ENCODE assay signal across 8 mouse cellular contexts in the genomic region with DNA sequence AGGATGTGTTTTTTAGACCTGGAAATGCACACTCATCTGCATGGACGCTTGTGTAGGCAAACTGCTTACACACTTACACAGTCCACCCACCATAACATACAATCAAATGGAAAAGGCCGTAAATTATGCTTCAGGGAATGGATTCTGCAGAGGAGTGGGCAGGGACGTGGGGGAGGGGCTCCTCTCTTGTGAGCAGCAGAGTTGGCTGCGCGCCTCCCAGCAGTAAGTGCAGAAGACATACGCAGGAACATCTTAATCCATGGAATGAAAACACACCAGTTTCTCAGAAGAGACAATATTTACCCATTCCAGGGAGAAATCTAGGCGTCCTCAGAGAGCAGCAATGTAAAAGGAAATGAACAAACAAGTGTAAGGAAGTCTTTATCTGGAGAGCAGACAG.
DNase-seq lines count a peak whose midpoint lies in the region; ATAC-seq lines count a peak whose summit lies in the region.

No protein-coding gene starts in this region.

- peaks cover 37% of the 10 kb centered on the region for H3K36me3 ChIP-seq in embryonic facial prominence, embryonic 14.5 days (ENCODE audit: control insufficient read depth, insufficient read depth, low read length)
- 0 out of 2 replicates have a peak, but pooled peaks cover 4% of the 10 kb centered on the region for H3K36me3 ChIP-seq in intestine, embryonic 16.5 days (ENCODE audit: control insufficient read depth, insufficient read depth, low read length)
- peaks cover 6% of the 10 kb centered on the region; the same call in 1 of the 2 replicates for H3K36me3 ChIP-seq in neural tube, embryonic 15.5 days
- peaks cover 9% of the 10 kb centered on the region for H3K36me3 ChIP-seq in forebrain, embryonic 13.5 days (ENCODE audit: poor library complexity, severe bottlenecking)

- DNase-seq in layer of hippocampus, adult 11-12 months (ENCODE audit: low spot score), result peak; percentile 24
- DNase-seq in layer of hippocampus, adult 9-10 months (ENCODE audit: low spot score), result no peak
- peak; percentile 85 for DNase-seq in embryonic facial prominence, embryonic 14.5 days (ENCODE audit: low spot score)
- no peak for DNase-seq in spleen, adult 18-20 months
- no peak for DNase-seq in adrenal gland, adult 8-10 months

- H3K27ac ChIP-seq in embryonic facial prominence, embryonic 14.5 days (replicated peaks; ENCODE audit: low read depth, low read length), result peak overlapping the region; percentile 59; the same call in 1 of the 2 replicates
- H3K27ac ChIP-seq in intestine, embryonic 16.5 days (ENCODE audit: low read length), result no peak overlapping the region; the same call in 1 of the 2 replicates
- H3K27ac ChIP-seq in neural tube, embryonic 15.5 days (replicated peaks), result 0 out of 2 replicates have a peak overlapping the region, but pooled peaks have one; percentile 24
- no peak overlapping the region for H3K27ac ChIP-seq in forebrain, embryonic 13.5 days

- H3K4me2 ChIP-seq in embryonic facial prominence, embryonic 14.5 days (ENCODE audit: low read depth, low read length), result no peak overlapping the region
- H3K4me2 ChIP-seq in intestine, embryonic 16.5 days (ENCODE audit: low read depth, low read length), result peak overlapping the region; percentile 6; the same call in 1 of the 2 replicates
- 0 out of 2 replicates have a peak overlapping the region, but pooled peaks have one; percentile 5 for H3K4me2 ChIP-seq in neural tube, embryonic 15.5 days
- no peak overlapping the region for H3K4me2 ChIP-seq in forebrain, embryonic 13.5 days

- H3K4me3 ChIP-seq in embryonic facial prominence, embryonic 14.5 days (ENCODE audit: low read depth, low read length), result no peak overlapping the region
- no peak overlapping the region for H3K4me3 ChIP-seq in intestine, embryonic 16.5 days (ENCODE audit: low read length)
- no peak overlapping the region for H3K4me3 ChIP-seq in neural tube, embryonic 15.5 days (replicated peaks)
- H3K4me3 ChIP-seq in forebrain, embryonic 13.5 days, result no peak overlapping the region

- H3K4me1 ChIP-seq in embryonic facial prominence, embryonic 14.5 days (ENCODE audit: control insufficient read depth, insufficient read depth, low read length), result peaks cover 32% of the 10 kb centered on the region
- H3K4me1 ChIP-seq in intestine, embryonic 16.5 days (ENCODE audit: control insufficient read depth, insufficient read depth, low read length), result peaks cover 19% of the 10 kb centered on the region; the same call in 1 of the 2 replicates
- H3K4me1 ChIP-seq in neural tube, embryonic 15.5 days, result peaks cover 9% of the 10 kb centered on the region
- 0 out of 2 replicates have a peak, but pooled peaks cover 7% of the 10 kb centered on the region for H3K4me1 ChIP-seq in forebrain, embryonic 13.5 days

- ATAC-seq in embryonic facial prominence, embryonic 14.5 days (ENCODE audit: low read depth), result peak; percentile 67
- ATAC-seq in intestine, embryonic 16.5 days, result no peak
- ATAC-seq in neural tube, embryonic 15.5 days (ENCODE audit: low FRiP score), result no peak
- ATAC-seq in forebrain, embryonic 13.5 days, result no peak

- H3K9me3 ChIP-seq in embryonic facial prominence, embryonic 14.5 days (ENCODE audit: control insufficient read depth, low read length), result peaks cover 5% of the 10 kb centered on the region
- peaks cover 5% of the 10 kb centered on the region; the same call in 1 of the 2 replicates for H3K9me3 ChIP-seq in intestine, embryonic 16.5 days (ENCODE audit: control insufficient read depth, low read length)
- no peaks in the 10 kb centered on the region for H3K9me3 ChIP-seq in neural tube, embryonic 15.5 days (replicated peaks)
- H3K9me3 ChIP-seq in forebrain, embryonic 13.5 days (replicated peaks), result 0 out of 2 replicates have a peak, but pooled peaks cover 6% of the 10 kb centered on the region

- H3K9ac ChIP-seq in embryonic facial prominence, embryonic 14.5 days (ENCODE audit: low read depth, low read length), result no peak overlapping the region
- H3K9ac ChIP-seq in intestine, embryonic 16.5 days (ENCODE audit: low read depth, low read length), result no peak overlapping the region
- no peak overlapping the region for H3K9ac ChIP-seq in neural tube, embryonic 15.5 days (replicated peaks)
- H3K9ac ChIP-seq in forebrain, embryonic 13.5 days, result no peak overlapping the region

- no peaks in the 10 kb centered on the region for H3K27me3 ChIP-seq in embryonic facial prominence, embryonic 14.5 days (replicated peaks; ENCODE audit: control insufficient read depth, insufficient read depth, low read length)
- no peaks in the 10 kb centered on the region for H3K27me3 ChIP-seq in intestine, embryonic 16.5 days (replicated peaks; ENCODE audit: control insufficient read depth, insufficient read depth, low read length)
- no peaks in the 10 kb centered on the region for H3K27me3 ChIP-seq in neural tube, embryonic 15.5 days (replicated peaks)
- 0 out of 2 replicates have a peak, but pooled peaks cover 2% of the 10 kb centered on the region for H3K27me3 ChIP-seq in forebrain, embryonic 13.5 days

- 13% methylated on average over 7 of the region's 7 CpGs for WGBS in embryonic facial prominence, embryonic 14.5 days
- 16% methylated on average over 7 of the region's 7 CpGs for WGBS in intestine, embryonic 16.5 days
- WGBS in neural tube, embryonic 15.5 days, result 35% methylated on average over 7 of the region's 7 CpGs
- 56% methylated on average over 7 of the region's 7 CpGs for WGBS in forebrain, embryonic 13.5 days

Comparison
In these comparisons a context has a peak if more than half of its experiments do, and no peak if none do; other contexts are left out.
1. DNase-seq: peak in layer of hippocampus, adult 11-12 months (single experiment) and embryonic facial prominence, embryonic 14.5 days (single experiment); none in layer of hippocampus, adult 9-10 months (single experiment), spleen, adult 18-20 months (0 of 2) and adrenal gland, adult 8-10 months (single experiment).
2. H3K27ac ChIP-seq: peak in embryonic facial prominence, embryonic 14.5 days (single experiment) and neural tube, embryonic 15.5 days (single experiment); none in intestine, embryonic 16.5 days (single experiment) and forebrain, embryonic 13.5 days (single experiment).
3. H3K4me2 ChIP-seq: peak in intestine, embryonic 16.5 days (single experiment) and neural tube, embryonic 15.5 days (single experiment); none in embryonic facial prominence, embryonic 14.5 days (single experiment) and forebrain, embryonic 13.5 days (single experiment).